ENCODE assay signal across 7 mouse cellular contexts in genomic region chr19:4838526-4839140, GRCm38 (mm10). TPM values are rescaled to one million over a fixed set of nuclear protein-coding genes. Genes with fewer than 3 reads are reported as not detected.
DNase-seq lines count a peak whose midpoint lies in the region; ATAC-seq and TF ChIP-seq lines count a peak whose summit lies in the region.

No protein-coding gene starts in this region.

- peak; percentile 10 for ATAC-seq in lung, postnatal 0 days
- peak; percentile 16; the same call in 1 of the 2 replicates for ATAC-seq in embryonic facial prominence, embryonic 14.5 days (ENCODE audit: low read depth)
- ATAC-seq in limb, embryonic 11.5 days (ENCODE audit: insufficient number of reproducible peaks, low FRiP score, low TSS enrichment, low read depth): no peak
- no peak; the same call in 1 of the 2 replicates for ATAC-seq in stomach, embryonic 15.5 days (ENCODE audit: insufficient read depth, low FRiP score, low read depth)
- no peak for ATAC-seq in megakaryocyte-erythroid progenitor cell, adult 5-6 weeks (replicated peaks; ENCODE audit: low FRiP score, low TSS enrichment, poor library complexity, severe bottlenecking)

- peaks cover 6% of the 10 kb centered on the region; the same call in 1 of the 2 replicates for H3K27me3 ChIP-seq in lung, postnatal 0 days (replicated peaks; ENCODE audit: insufficient read depth, low read length)
- peaks cover 23% of the 10 kb centered on the region for H3K27me3 ChIP-seq in embryonic facial prominence, embryonic 14.5 days (replicated peaks; ENCODE audit: control insufficient read depth, insufficient read depth, low read length)
- H3K27me3 ChIP-seq in limb, embryonic 11.5 days (ENCODE audit: control insufficient read depth, insufficient read depth, low read length): peaks cover 18% of the 10 kb centered on the region; the same call in 1 of the 2 replicates
- peaks cover 14% of the 10 kb centered on the region for H3K27me3 ChIP-seq in stomach, embryonic 15.5 days (replicated peaks)

- no peaks in the 10 kb centered on the region for H3K9me3 ChIP-seq in lung, postnatal 0 days (ENCODE audit: low read length)
- no peaks in the 10 kb centered on the region for H3K9me3 ChIP-seq in embryonic facial prominence, embryonic 14.5 days (ENCODE audit: control insufficient read depth, low read length)
- H3K9me3 ChIP-seq in limb, embryonic 11.5 days (ENCODE audit: control insufficient read depth, low read length): no peaks in the 10 kb centered on the region
- H3K9me3 ChIP-seq in stomach, embryonic 15.5 days: no peaks in the 10 kb centered on the region

- no peaks in the 10 kb centered on the region for H3K36me3 ChIP-seq in lung, postnatal 0 days (ENCODE audit: insufficient read depth, low read length)
- H3K36me3 ChIP-seq in embryonic facial prominence, embryonic 14.5 days (ENCODE audit: control insufficient read depth, insufficient read depth, low read length): 0 out of 2 replicates have a peak, but pooled peaks cover 13% of the 10 kb centered on the region
- H3K36me3 ChIP-seq in limb, embryonic 11.5 days (ENCODE audit: control insufficient read depth, insufficient read depth, low read length): no peaks in the 10 kb centered on the region
- H3K36me3 ChIP-seq in stomach, embryonic 15.5 days: 0 out of 2 replicates have a peak, but pooled peaks cover 1% of the 10 kb centered on the region

- H3K4me3 ChIP-seq in lung, postnatal 0 days (ENCODE audit: low read depth, low read length): peak overlapping the region; percentile 56
- peak overlapping the region; percentile 69 for H3K4me3 ChIP-seq in embryonic facial prominence, embryonic 14.5 days (ENCODE audit: low read depth, low read length)
- peak overlapping the region; percentile 53 for H3K4me3 ChIP-seq in limb, embryonic 11.5 days (ENCODE audit: low read depth, low read length)
- H3K4me3 ChIP-seq in stomach, embryonic 15.5 days (replicated peaks): peak overlapping the region; percentile 66

- TF ChIP-seq EP300 in lung, postnatal 0 days (IDR thresholded peaks at IDR 0.05): no peak

- no peak for TF ChIP-seq CTCF in lung, postnatal 0 days (IDR thresholded peaks at IDR 0.05)

- DNase-seq in lung, postnatal 0 days (ENCODE audit: low spot score): no peak
- DNase-seq in lung, postnatal 10 days: no peak
- no peak for DNase-seq in embryonic facial prominence, embryonic 14.5 days (ENCODE audit: low spot score)
- no peak for DNase-seq in limb, embryonic 11.5 days (ENCODE audit: low spot score)
- DNase-seq in layer of hippocampus, adult 8-10 months (ENCODE audit: low spot score in 2 of 2): no peak

- H3K9ac ChIP-seq in lung, postnatal 0 days (replicated peaks; ENCODE audit: low read depth): peak overlapping the region; percentile 69
- peak overlapping the region; percentile 77 for H3K9ac ChIP-seq in embryonic facial prominence, embryonic 14.5 days (ENCODE audit: low read depth, low read length)
- H3K9ac ChIP-seq in limb, embryonic 11.5 days (ENCODE audit: low read length): peak overlapping the region; percentile 47
- H3K9ac ChIP-seq in stomach, embryonic 15.5 days: peak overlapping the region; percentile 25; the same call in 1 of the 2 replicates

- 20% methylated on average over 10 of the region's 10 CpGs for WGBS in lung, postnatal 0 days
- WGBS in embryonic facial prominence, embryonic 14.5 days: 27% methylated on average over 10 of the region's 10 CpGs
- WGBS in limb, embryonic 11.5 days: 41% methylated on average over 10 of the region's 10 CpGs
- WGBS in stomach, embryonic 15.5 days: 28% methylated on average over 10 of the region's 10 CpGs

- H3K4me1 ChIP-seq in lung, postnatal 0 days (ENCODE audit: insufficient read depth, low read depth, low read length): peaks cover 8% of the 10 kb centered on the region; the same call in 1 of the 2 replicates
- H3K4me1 ChIP-seq in embryonic facial prominence, embryonic 14.5 days (ENCODE audit: control insufficient read depth, insufficient read depth, low read length): peaks cover 8% of the 10 kb centered on the region; the same call in 1 of the 2 replicates
- peaks cover 8% of the 10 kb centered on the region; the same call in 1 of the 2 replicates for H3K4me1 ChIP-seq in limb, embryonic 11.5 days (ENCODE audit: control insufficient read depth, insufficient read depth, low read length)
- H3K4me1 ChIP-seq in stomach, embryonic 15.5 days: peaks cover 16% of the 10 kb centered on the region

- H3K27ac ChIP-seq in lung, postnatal 0 days (ENCODE audit: low read length): peak overlapping the region; percentile 7; the same call in 1 of the 2 replicates
- no peak overlapping the region; the same call in 1 of the 2 replicates for H3K27ac ChIP-seq in embryonic facial prominence, embryonic 14.5 days (replicated peaks; ENCODE audit: low read depth, low read length)
- H3K27ac ChIP-seq in limb, embryonic 11.5 days (replicated peaks; ENCODE audit: low read depth, low read length): no peak overlapping the region
- H3K27ac ChIP-seq in stomach, embryonic 15.5 days: 0 out of 2 replicates have a peak overlapping the region, but pooled peaks have one; percentile 28

- peak overlapping the region; percentile 90 for H3K4me2 ChIP-seq in lung, postnatal 0 days (replicated peaks; ENCODE audit: low read depth, low read length)
- peak overlapping the region; percentile 74 for H3K4me2 ChIP-seq in embryonic facial prominence, embryonic 14.5 days (ENCODE audit: low read depth, low read length)
- peak overlapping the region; percentile 79 for H3K4me2 ChIP-seq in limb, embryonic 11.5 days (ENCODE audit: low read depth, severe bottlenecking)
- peak overlapping the region; percentile 98 for H3K4me2 ChIP-seq in stomach, embryonic 15.5 days

RNA-seq across cellular contexts. Expression of gene Ccs, which starts 0.5 kb away (rescaled TPM):
- polyA plus RNA-seq in lung, postnatal 0 days (2015; fragmentation: Nextera tagmentation; extraction: Ambion mirVana): 53.0 and 54.5 TPM in 2 replicates
- polyA plus RNA-seq in embryonic facial prominence, embryonic 14.5 days (2014; fragmentation: Nextera tagmentation; extraction: Ambion mirVana): 48.3 and 54.1 TPM in 2 replicates
- 46.8 and 48.0 TPM in 2 replicates for polyA plus RNA-seq in limb, embryonic 11.5 days (2014; fragmentation: Nextera tagmentation; extraction: Ambion mirVana)
- polyA plus RNA-seq in stomach, embryonic 15.5 days (2015; fragmentation: Nextera tagmentation; extraction: Ambion mirVana): 51.1 and 54.1 TPM in 2 replicates
- 75.1 and 81.3 TPM in 2 replicates for total RNA-seq in megakaryocyte-erythroid progenitor cell, adult 5-6 weeks (2014; fragmentation: Nextera tagmentation)
- 47.7 and 59.0 TPM in 2 replicates for total RNA-seq in megakaryocyte-erythroid progenitor cell, adult 5-6 weeks (2017)
- 10 to 100 TPM; 30.9 to 44.4 (median 38.5) TPM for total RNA-seq in layer of hippocampus, adult 8-10 months (2022)

RNA-seq across cellular contexts. Expression of gene Ccdc87, which starts 0.5 kb away (rescaled TPM):
- polyA plus RNA-seq in lung, postnatal 0 days (2015; fragmentation: Nextera tagmentation; extraction: Ambion mirVana): 0.51 and 0.62 TPM in 2 replicates
- 0.54 and 0.64 TPM in 2 replicates for polyA plus RNA-seq in embryonic facial prominence, embryonic 14.5 days (2014; fragmentation: Nextera tagmentation; extraction: Ambion mirVana)
- not detected in 2 replicates for polyA plus RNA-seq in limb, embryonic 11.5 days (2014; fragmentation: Nextera tagmentation; extraction: Ambion mirVana)
- polyA plus RNA-seq in stomach, embryonic 15.5 days (2015; fragmentation: Nextera tagmentation; extraction: Ambion mirVana): 0.12 TPM in 1 of 2 replicates, not detected in the other
- not detected in 2 replicates for total RNA-seq in megakaryocyte-erythroid progenitor cell, adult 5-6 weeks (2014; fragmentation: Nextera tagmentation)
- not detected in 2 replicates for total RNA-seq in megakaryocyte-erythroid progenitor cell, adult 5-6 weeks (2017)
- 1 to 10 TPM; 2.1 to 2.8 (median 2.4) TPM for total RNA-seq in layer of hippocampus, adult 8-10 months (2022)

RNA-seq across cellular contexts. Expression of gene Ctsf, which starts 16.3 kb away (rescaled TPM):
- polyA plus RNA-seq in lung, postnatal 0 days (2015; fragmentation: Nextera tagmentation; extraction: Ambion mirVana): 34.2 and 35.2 TPM in 2 replicates
- 44.1 and 50.4 TPM in 2 replicates for polyA plus RNA-seq in embryonic facial prominence, embryonic 14.5 days (2014; fragmentation: Nextera tagmentation; extraction: Ambion mirVana)
- polyA plus RNA-seq in limb, embryonic 11.5 days (2014; fragmentation: Nextera tagmentation; extraction: Ambion mirVana): 17.7 and 20.2 TPM in 2 replicates
- polyA plus RNA-seq in stomach, embryonic 15.5 days (2015; fragmentation: Nextera tagmentation; extraction: Ambion mirVana): 24.9 and 34.0 TPM in 2 replicates
- 1.3 and 2.9 TPM in 2 replicates for total RNA-seq in megakaryocyte-erythroid progenitor cell, adult 5-6 weeks (2014; fragmentation: Nextera tagmentation)
- total RNA-seq in megakaryocyte-erythroid progenitor cell, adult 5-6 weeks (2017): 2.7 and 7.5 TPM in 2 replicates
- total RNA-seq in layer of hippocampus, adult 8-10 months (2022): 100 to 1,000 TPM; 110 to 126 (median 119) TPM

RNA-seq across cellular contexts. Expression of gene Rbm14, which starts 27.2 kb away (rescaled TPM):
- 24.3 and 25.1 TPM in 2 replicates for polyA plus RNA-seq in lung, postnatal 0 days (2015; fragmentation: Nextera tagmentation; extraction: Ambion mirVana)
- polyA plus RNA-seq in embryonic facial prominence, embryonic 14.5 days (2014; fragmentation: Nextera tagmentation; extraction: Ambion mirVana): 61.5 and 65.3 TPM in 2 replicates
- 119 and 122 TPM in 2 replicates for polyA plus RNA-seq in limb, embryonic 11.5 days (2014; fragmentation: Nextera tagmentation; extraction: Ambion mirVana)
- 70.3 and 75.2 TPM in 2 replicates for polyA plus RNA-seq in stomach, embryonic 15.5 days (2015; fragmentation: Nextera tagmentation; extraction: Ambion mirVana)
- total RNA-seq in megakaryocyte-erythroid progenitor cell, adult 5-6 weeks (2014; fragmentation: Nextera tagmentation): 74.2 and 76.1 TPM in 2 replicates
- total RNA-seq in megakaryocyte-erythroid progenitor cell, adult 5-6 weeks (2017): 16.6 and 29.1 TPM in 2 replicates
- total RNA-seq in layer of hippocampus, adult 8-10 months (2022): 10 to 100 TPM; 45.5 to 60.9 (median 54.8) TPM

RNA-seq across cellular contexts. Expression of gene Gm21992, which starts 27.2 kb away (rescaled TPM):
- polyA plus RNA-seq in lung, postnatal 0 days (2015; fragmentation: Nextera tagmentation; extraction: Ambion mirVana): 13.9 and 19.7 TPM in 2 replicates
- 14.9 and 17.1 TPM in 2 replicates for polyA plus RNA-seq in embryonic facial prominence, embryonic 14.5 days (2014; fragmentation: Nextera tagmentation; extraction: Ambion mirVana)
- 27.6 and 31.8 TPM in 2 replicates for polyA plus RNA-seq in limb, embryonic 11.5 days (2014; fragmentation: Nextera tagmentation; extraction: Ambion mirVana)
- 29.9 and 38.0 TPM in 2 replicates for polyA plus RNA-seq in stomach, embryonic 15.5 days (2015; fragmentation: Nextera tagmentation; extraction: Ambion mirVana)
- total RNA-seq in megakaryocyte-erythroid progenitor cell, adult 5-6 weeks (2014; fragmentation: Nextera tagmentation): 29.3 and 59.5 TPM in 2 replicates
- 15.8 and 17.3 TPM in 2 replicates for total RNA-seq in megakaryocyte-erythroid progenitor cell, adult 5-6 weeks (2017)
- total RNA-seq in layer of hippocampus, adult 8-10 months (2022): 10 to 100 TPM; 22.5 to 29.2 (median 26.0) TPM

Comparison
In these comparisons a context has a peak if more than half of its experiments do, and no peak if none do; other contexts are left out.
1. ATAC-seq: peak in lung, postnatal 0 days (single experiment) and embryonic facial prominence, embryonic 14.5 days (single experiment); none in limb, embryonic 11.5 days (single experiment), stomach, embryonic 15.5 days (single experiment) and megakaryocyte-erythroid progenitor cell, adult 5-6 weeks (single experiment).
2. H3K27ac ChIP-seq: peak in lung, postnatal 0 days (single experiment) and stomach, embryonic 15.5 days (single experiment); none in embryonic facial prominence, embryonic 14.5 days (single experiment) and limb, embryonic 11.5 days (single experiment).
3. H3K9ac ChIP-seq: peak in every context shown above with its lines; median percentile 77 in embryonic facial prominence, embryonic 14.5 days; 69 in lung, postnatal 0 days; 47 in limb, embryonic 11.5 days; 25 in stomach, embryonic 15.5 days.
4. Peak in every context shown above with its lines, with median percentiles within 50 percentile points of each other: H3K4me2 ChIP-seq and H3K4me3 ChIP-seq.